Mouse (Mus musculus): Measurements from ENCODE around the gene Jhy. TPM values are rescaled to one million over a fixed set of nuclear protein-coding genes. Genes with fewer than 3 reads are reported as not detected.

Jhy gene
- polyA plus RNA-seq, 1 experiment from 2014 or later = 2.0 TPM

DNA sequence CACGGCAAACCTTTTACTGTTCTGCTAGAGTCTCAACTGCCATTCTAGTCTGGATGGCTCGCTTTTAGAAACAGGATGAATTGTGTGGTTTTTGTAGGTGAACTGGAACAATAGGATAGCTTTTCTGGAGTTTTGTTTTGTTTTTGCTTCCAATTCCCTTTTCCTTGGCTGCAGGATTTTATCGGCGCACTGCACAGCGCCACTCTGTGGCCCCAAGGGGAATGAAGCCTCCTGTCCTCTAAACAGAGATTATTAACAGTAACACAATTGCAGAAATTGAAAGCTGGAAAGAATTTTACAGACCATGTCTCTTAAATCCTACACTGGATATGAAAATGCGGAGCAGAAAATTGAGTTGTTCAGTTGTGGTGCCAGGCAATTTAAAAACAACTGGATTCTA, 18.6 kb upstream of the Jhy start:
- Histone ChIP-seq H3K36me3 (no peaks in the 10 kb centered on the region), H3K4me3 (no peak overlapping the region), H3K9ac (no peak overlapping the region), H3K4me2 (no peak overlapping the region), H3K27ac (replicated peaks) (no peak overlapping the region), H3K4me1 (replicated peaks) (no peaks in the 10 kb centered on the region), H3K27me3 (0 out of 2 replicates have a peak, but pooled peaks cover 6% of the 10 kb centered on the region), H3K9me3 (no peaks in the 10 kb centered on the region)
- 31% methylated on average over 6 of the region's 6 CpGs for WGBS
- no peak for ATAC-seq (ENCODE audit: low read depth)

DNA sequence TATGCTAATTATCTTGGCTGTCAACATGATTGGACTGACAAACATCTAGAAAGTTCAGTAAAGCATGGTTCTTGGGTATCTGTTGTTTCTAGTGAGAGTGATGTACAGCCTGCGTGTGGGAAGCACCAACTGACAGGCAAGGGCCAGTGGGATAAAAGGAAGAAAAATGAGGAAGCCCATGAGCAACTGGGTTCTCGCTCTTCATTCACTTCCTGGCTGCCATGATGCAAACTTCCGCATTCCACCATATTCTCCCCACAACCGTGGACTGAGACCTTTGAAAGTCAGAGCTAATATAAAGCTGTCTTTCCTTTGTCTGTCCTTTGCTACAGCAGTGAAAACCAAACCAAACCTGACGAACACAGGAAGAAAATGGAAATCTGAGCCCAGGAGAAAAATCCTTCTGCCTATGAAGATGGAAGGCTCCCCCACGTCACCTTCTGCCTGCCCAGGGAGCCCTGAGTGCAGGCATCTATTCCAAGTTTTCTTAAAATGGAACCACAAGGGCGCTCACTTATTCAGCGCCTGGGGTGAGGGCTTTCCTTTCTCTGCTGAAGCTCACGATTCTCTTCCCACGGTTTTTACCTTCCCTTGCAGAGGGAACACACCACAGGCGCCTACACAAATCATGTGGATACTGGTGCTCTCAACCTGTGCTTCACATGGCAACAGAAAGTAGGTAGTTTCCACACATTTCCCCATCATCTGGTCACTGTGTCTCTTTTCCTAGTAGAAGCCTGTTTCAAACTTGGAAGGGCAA, 10.3 kb upstream of the Jhy start:
- no peaks in the 10 kb centered on the region for H3K27me3 ChIP-seq
- H3K9ac ChIP-seq = no peak overlapping the region
- no peak overlapping the region for H3K4me2 ChIP-seq
- 79% methylated on average over 11 of the region's 11 CpGs for WGBS
- no peak overlapping the region for H3K4me3 ChIP-seq
- no peaks in the 10 kb centered on the region for H3K4me1 ChIP-seq (replicated peaks)
- H3K9me3 ChIP-seq = no peaks in the 10 kb centered on the region
- ATAC-seq (ENCODE audit: low read depth) = no peak
- no peak overlapping the region for H3K27ac ChIP-seq (replicated peaks)
- no peaks in the 10 kb centered on the region for H3K36me3 ChIP-seq

DNA sequence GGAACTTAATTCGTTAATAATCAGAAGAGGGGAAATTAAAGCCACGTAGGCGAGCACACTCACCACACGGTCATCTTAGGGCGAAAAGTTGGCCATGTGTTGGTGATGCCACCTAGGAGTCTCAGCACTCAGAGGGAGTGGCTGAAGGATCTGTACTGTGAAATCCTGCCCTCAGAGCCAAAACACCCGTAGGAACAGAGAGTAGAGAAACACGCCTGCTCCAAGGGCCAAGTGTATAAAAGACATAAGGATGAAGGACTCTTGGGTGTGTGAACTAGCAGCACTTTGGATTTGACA, 448 bp upstream of the Jhy start:
- H3K4me3 ChIP-seq = peak overlapping the region; percentile 52
- no peak overlapping the region for H3K27ac ChIP-seq (replicated peaks)
- ATAC-seq (ENCODE audit: low read depth) = no peak
- peak overlapping the region; percentile 90 for H3K4me2 ChIP-seq
- no peaks in the 10 kb centered on the region for H3K9me3 ChIP-seq
- peak overlapping the region; percentile 77 for H3K9ac ChIP-seq
- no peaks in the 10 kb centered on the region for H3K36me3 ChIP-seq
- peaks cover 54% of the 10 kb centered on the region for H3K27me3 ChIP-seq
- WGBS = 22% methylated on average over 7 of the region's 7 CpGs
- peaks cover 20% of the 10 kb centered on the region for H3K4me1 ChIP-seq (replicated peaks)

DNA sequence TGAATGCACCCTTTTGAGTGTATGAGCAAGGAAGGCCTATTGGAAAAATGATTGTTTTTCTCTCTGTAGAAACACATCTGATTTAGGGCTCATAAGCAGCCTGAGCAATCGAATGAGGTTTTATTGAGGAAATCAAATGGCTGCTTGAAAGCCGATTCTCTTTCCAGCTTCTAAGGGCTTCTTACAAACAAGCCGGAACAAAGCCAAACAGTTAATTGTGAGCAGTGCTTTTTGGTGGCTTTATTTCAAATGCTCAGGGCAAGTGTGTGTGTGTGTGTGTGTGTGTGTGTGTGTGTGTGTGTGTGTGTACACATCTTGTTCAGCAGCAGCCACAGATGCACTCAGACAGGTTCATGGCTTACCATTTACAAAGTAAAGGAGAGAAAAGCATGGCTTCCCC, 2.5 kb downstream of the Jhy start:
- Histone ChIP-seq H3K27ac (replicated peaks) (peak overlapping the region; percentile 61; the same call in 1 of the 2 replicates), H3K4me1 (replicated peaks) (peaks cover 20% of the 10 kb centered on the region), H3K4me3 (no peak overlapping the region), H3K9me3 (no peaks in the 10 kb centered on the region), H3K27me3 (peaks cover 60% of the 10 kb centered on the region), H3K36me3 (no peaks in the 10 kb centered on the region), H3K4me2 (no peak overlapping the region), H3K9ac (no peak overlapping the region)
- ATAC-seq (ENCODE audit: low read depth) = no peak
- WGBS = 41% methylated on average over 3 of the region's 3 CpGs

- peaks cover 6% of the 10 kb centered on the region for H3K4me1 ChIP-seq (replicated peaks)
- H3K27ac ChIP-seq (replicated peaks) = no peak overlapping the region; the same call in 1 of the 2 replicates
- 9% methylated on average over 18 of the region's 18 CpGs for WGBS
- no peaks in the 10 kb centered on the region for H3K9me3 ChIP-seq
- H3K4me3 ChIP-seq = peak overlapping the region; percentile 6; the same call in 1 of the 2 replicates
- peak overlapping the region; percentile 49 for H3K9ac ChIP-seq
- ATAC-seq (ENCODE audit: low read depth) = peak; percentile 53; the same call in 1 of the 2 replicates
- H3K27me3 ChIP-seq = peaks cover 11% of the 10 kb centered on the region; the same call in 1 of the 2 replicates
- no peaks in the 10 kb centered on the region for H3K36me3 ChIP-seq
- peak overlapping the region; percentile 50 for H3K4me2 ChIP-seq
Measured at GRCm38 (mm10) chr9:40949039-40949615, 14.8 kb downstream of the Jhy start.

- WGBS = 80% methylated on average over 6 of the region's 6 CpGs
- no peaks in the 10 kb centered on the region for H3K36me3 ChIP-seq
- no peaks in the 10 kb centered on the region for H3K9me3 ChIP-seq
- H3K27me3 ChIP-seq = peaks cover 11% of the 10 kb centered on the region; the same call in 1 of the 2 replicates
- H3K4me1 ChIP-seq (replicated peaks) = peaks cover 6% of the 10 kb centered on the region
- ATAC-seq (ENCODE audit: low read depth) = no peak
- H3K4me3 ChIP-seq = no peak overlapping the region
- no peak overlapping the region for H3K27ac ChIP-seq (replicated peaks)
- 0 out of 2 replicates have a peak overlapping the region, but pooled peaks have one; percentile 50 for H3K4me2 ChIP-seq
- no peak overlapping the region for H3K9ac ChIP-seq
Measured at GRCm38 (mm10) chr9:40948473-40948872, 15.4 kb downstream of the Jhy start.

DNA sequence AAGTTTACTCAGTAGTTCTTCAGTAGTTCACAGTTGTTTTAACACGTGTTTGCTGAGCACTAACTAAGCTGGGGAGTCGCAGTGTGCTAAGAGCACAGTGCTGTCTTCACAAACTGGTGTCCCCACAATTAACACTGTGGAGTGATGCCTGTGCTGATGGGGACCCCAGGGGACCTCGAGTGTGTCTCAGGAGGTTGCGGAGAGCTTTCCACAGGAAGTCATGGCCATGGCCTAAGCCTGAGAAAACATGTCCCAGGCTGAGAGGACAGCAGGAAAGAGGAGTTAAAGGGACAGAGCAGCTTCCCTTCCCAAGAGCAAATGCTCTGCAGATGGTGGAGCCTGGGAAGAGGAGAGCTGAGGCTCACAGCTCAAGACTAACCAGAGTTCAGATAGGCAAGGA, 16.8 kb downstream of the Jhy start:
- H3K9me3 ChIP-seq = no peaks in the 10 kb centered on the region
- H3K4me3 ChIP-seq = no peak overlapping the region
- 73% methylated on average over 4 of the region's 4 CpGs for WGBS
- H3K4me1 ChIP-seq (replicated peaks) = peaks cover 6% of the 10 kb centered on the region
- ATAC-seq (ENCODE audit: low read depth) = no peak
- no peak overlapping the region for H3K9ac ChIP-seq
- no peak overlapping the region for H3K4me2 ChIP-seq
- H3K27me3 ChIP-seq = peaks cover 11% of the 10 kb centered on the region; the same call in 1 of the 2 replicates
- H3K27ac ChIP-seq (replicated peaks) = no peak overlapping the region
- H3K36me3 ChIP-seq = no peaks in the 10 kb centered on the region

DNA sequence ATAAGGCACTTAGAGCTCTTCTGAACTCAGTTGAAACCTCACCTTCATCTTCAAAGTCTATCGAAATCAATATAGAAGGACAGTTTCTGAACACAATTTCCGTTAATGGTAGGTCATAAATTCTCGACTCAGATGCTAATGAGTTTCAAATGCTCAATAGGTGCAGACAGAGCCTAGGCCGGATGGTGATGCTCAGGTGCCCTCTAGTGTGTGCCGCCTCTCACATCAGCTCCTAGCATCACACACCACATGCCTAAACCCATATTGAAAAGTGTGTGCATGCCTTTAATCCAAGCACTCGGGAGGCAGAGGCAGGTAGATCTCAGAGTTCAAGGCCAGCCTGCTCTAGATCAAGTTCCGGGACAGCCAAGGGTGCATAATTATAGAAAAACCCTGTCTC, 26.5 kb downstream of the Jhy start:
- no peak overlapping the region for H3K27ac ChIP-seq (replicated peaks)
- H3K4me2 ChIP-seq = no peak overlapping the region
- H3K36me3 ChIP-seq = no peaks in the 10 kb centered on the region
- no peak overlapping the region for H3K4me3 ChIP-seq
- no peaks in the 10 kb centered on the region for H3K4me1 ChIP-seq (replicated peaks)
- no peaks in the 10 kb centered on the region for H3K27me3 ChIP-seq
- peak; percentile 69; the same call in 1 of the 2 replicates for ATAC-seq (ENCODE audit: low read depth)
- H3K9me3 ChIP-seq = no peaks in the 10 kb centered on the region
- WGBS = 48% methylated on average over 7 of the region's 7 CpGs
- H3K9ac ChIP-seq = no peak overlapping the region

GRCm38 (mm10) chr9:40933323-40933722, 30.6 kb downstream of the Jhy start:
- Histone ChIP-seq H3K4me1 (replicated peaks) (no peaks in the 10 kb centered on the region), H3K9ac (no peak overlapping the region), H3K27me3 (0 out of 2 replicates have a peak, but pooled peaks cover 5% of the 10 kb centered on the region), H3K36me3 (no peaks in the 10 kb centered on the region), H3K27ac (replicated peaks) (no peak overlapping the region), H3K9me3 (no peaks in the 10 kb centered on the region), H3K4me2 (no peak overlapping the region), H3K4me3 (no peak overlapping the region)
- WGBS = 69% methylated on average over 3 of the region's 3 CpGs
- no peak for ATAC-seq (ENCODE audit: low read depth)

- no peak overlapping the region for H3K27ac ChIP-seq (replicated peaks)
- H3K4me1 ChIP-seq (replicated peaks) = no peaks in the 10 kb centered on the region
- 0 out of 2 replicates have a peak, but pooled peaks cover 5% of the 10 kb centered on the region for H3K27me3 ChIP-seq
- H3K4me3 ChIP-seq = no peak overlapping the region
- no peaks in the 10 kb centered on the region for H3K36me3 ChIP-seq
- 68% methylated on average over 17 of the region's 17 CpGs for WGBS
- no peak overlapping the region for H3K4me2 ChIP-seq
- ATAC-seq (ENCODE audit: low read depth) = no peak
- no peak overlapping the region for H3K9ac ChIP-seq
- no peaks in the 10 kb centered on the region for H3K9me3 ChIP-seq
Measured at GRCm38 (mm10) chr9:40927351-40927980, 36.5 kb downstream of the Jhy start.

GRCm38 (mm10) chr9:40917871-40918613, 45.9 kb downstream of the Jhy start:
- no peaks in the 10 kb centered on the region for H3K36me3 ChIP-seq
- H3K27me3 ChIP-seq = 0 out of 2 replicates have a peak, but pooled peaks cover 3% of the 10 kb centered on the region
- H3K27ac ChIP-seq (replicated peaks) = no peak overlapping the region
- H3K4me2 ChIP-seq = no peak overlapping the region
- no peaks in the 10 kb centered on the region for H3K9me3 ChIP-seq
- 0 out of 2 replicates have a peak, but pooled peaks cover 8% of the 10 kb centered on the region for H3K4me1 ChIP-seq (replicated peaks)
- H3K9ac ChIP-seq = no peak overlapping the region
- 38% methylated on average over 12 of the region's 12 CpGs for WGBS
- no peak overlapping the region for H3K4me3 ChIP-seq
- ATAC-seq (ENCODE audit: low read depth) = no peak

DNA sequence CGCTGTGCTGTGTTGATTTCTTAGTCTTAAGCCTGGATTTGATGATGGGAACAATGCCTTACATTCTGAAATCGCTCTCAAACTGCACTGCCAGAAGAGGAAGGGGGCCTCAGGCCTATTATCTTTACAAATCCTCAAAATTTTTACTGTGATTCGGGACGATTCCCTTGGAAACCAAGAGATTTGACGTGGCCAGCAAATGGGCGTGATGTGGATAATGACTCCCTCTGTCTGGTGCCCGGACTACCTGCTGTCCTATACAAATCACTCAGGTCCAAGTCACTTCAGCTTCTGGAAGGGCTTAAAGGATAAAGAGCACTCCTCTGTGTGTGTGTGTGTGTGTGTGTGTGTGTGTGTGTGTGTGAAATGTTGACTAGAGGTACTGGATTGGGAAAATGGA, 55.0 kb downstream of the Jhy start:
- no peak overlapping the region for H3K4me3 ChIP-seq
- no peak overlapping the region for H3K9ac ChIP-seq
- ATAC-seq (ENCODE audit: low read depth) = no peak
- 0 out of 2 replicates have a peak, but pooled peaks cover 10% of the 10 kb centered on the region for H3K27me3 ChIP-seq
- H3K36me3 ChIP-seq = no peaks in the 10 kb centered on the region
- no peak overlapping the region for H3K27ac ChIP-seq (replicated peaks)
- peaks cover 7% of the 10 kb centered on the region; the same call in 1 of the 2 replicates for H3K4me1 ChIP-seq (replicated peaks)
- H3K4me2 ChIP-seq = no peak overlapping the region
- H3K9me3 ChIP-seq = no peaks in the 10 kb centered on the region
- 30% methylated on average over 7 of the region's 7 CpGs for WGBS

All from neural tube, embryonic 13.5 days (tissue).